Mouse (Mus musculus) small intestine, adult 2 months (tissue): Measurements from ENCODE around the gene Pdha1. TPM values are rescaled to one million over a fixed set of nuclear protein-coding genes. Genes with fewer than 3 reads are reported as not detected.

Experiments used
- H3K27ac ChIP-seq: fragments of 200-500 bp; 2 replicates; pipeline ENCODE4 v1.5.1; 2012; ENCODE audit warnings: low read depth, low read length, control low read depth, inconsistent platforms; ENCODE audit not compliant: insufficient read depth
- H3K27me3 ChIP-seq: fragments of 200-500 bp; 2 replicates; pipeline ENCODE4 v1.6.1; 2012; ENCODE audit warnings: mild to moderate bottlenecking, moderate library complexity, low read length, inconsistent platforms; ENCODE audit not compliant: control insufficient read depth, insufficient read depth
- H3K36me3 ChIP-seq: fragments of 200-500 bp; 2 replicates; pipeline ENCODE4 v1.6.1; 2012; ENCODE audit warnings: mild to moderate bottlenecking, low read length, control low read depth, inconsistent platforms; ENCODE audit not compliant: control insufficient read depth, insufficient read depth
- H3K4me1 ChIP-seq: fragments of 200-500 bp; 2 replicates; pipeline ENCODE4 v1.6.1; 2012; ENCODE audit warnings: low read length, inconsistent platforms, mixed read lengths; ENCODE audit not compliant: control insufficient read depth, insufficient read depth, insufficient read length
- H3K4me3 ChIP-seq: fragments of 200-500 bp; 2 replicates; pipeline ENCODE4 v1.5.1; 2012; ENCODE audit warnings: low read depth, mild to moderate bottlenecking, control low read depth, inconsistent platforms, low read length, moderate library complexity
- CTCF ChIP-seq: fragments of 200-500 bp; IDR thresholded peaks from 2 replicates; pipeline ENCODE4 v1.5.1; 2012; ENCODE audit warnings: low read depth, mild to moderate bottlenecking, control low read depth, inconsistent platforms, low read length, moderate library complexity, mixed read lengths; ENCODE audit not compliant: insufficient replicate concordance, insufficient read length; ENCODE audit errors: extremely low read depth
- POLR2A ChIP-seq: fragments of 200-500 bp; IDR thresholded peaks from 2 replicates; pipeline ENCODE4 v1.6.1; 2012; ENCODE audit warnings: low read depth, mild to moderate bottlenecking, control low read depth, inconsistent platforms, low read length, moderate library complexity
- WGBS: fragments of 180-500 bp; shearing (Covaris S2); methylation state at CpG from one replicate; pipeline ENCODE4 v1.1.7; 2018; 5-methylcytosine and 5-hydroxymethylcytosine counted together
- polyA plus RNA-seq: library from polyadenylated mRNA; depleted of rRNA; stranded (reverse); fragments of >200 nt; gene quantifications from 2 replicates; pipeline ENCODE4 v1.2.3, GENCODE M21; 2012; rRNA removed

The Pdha1 gene
- polyA plus RNA-seq, 1 experiment = 22.0 TPM

DNA sequence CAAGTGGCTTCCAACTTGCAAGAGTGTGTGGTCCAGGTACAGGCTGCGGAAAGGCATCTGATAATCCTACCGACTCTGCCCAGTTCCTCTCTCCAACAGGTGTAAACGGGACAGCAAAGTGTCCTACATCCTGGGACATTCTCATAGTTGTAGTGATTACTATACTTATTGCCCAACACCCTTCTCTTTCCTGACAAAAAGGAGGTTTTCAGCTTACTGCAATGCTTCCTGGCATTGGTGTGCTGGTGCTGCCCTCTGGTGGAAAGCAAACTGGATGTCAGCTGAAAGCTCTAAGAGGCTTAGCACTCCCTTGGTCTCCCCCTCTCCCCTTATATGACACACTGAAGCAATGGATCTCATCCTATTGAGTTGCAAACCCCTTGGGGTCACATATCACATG is 21.6 kb downstream of the Pdha1 start:
- TF ChIP-seq CTCF (peak; percentile 46; the same call in 1 of the 2 replicates), POLR2A (no peak)
- no peaks in the 10 kb centered on the region for H3K27me3 ChIP-seq
- H3K27ac ChIP-seq = no peak overlapping the region
- H3K4me3 ChIP-seq = no peak overlapping the region
- WGBS = 57% methylated on average over 3 of the region's 3 CpGs
- no peaks in the 10 kb centered on the region for H3K4me1 ChIP-seq
- peaks cover 11% of the 10 kb centered on the region for H3K36me3 ChIP-seq

DNA sequence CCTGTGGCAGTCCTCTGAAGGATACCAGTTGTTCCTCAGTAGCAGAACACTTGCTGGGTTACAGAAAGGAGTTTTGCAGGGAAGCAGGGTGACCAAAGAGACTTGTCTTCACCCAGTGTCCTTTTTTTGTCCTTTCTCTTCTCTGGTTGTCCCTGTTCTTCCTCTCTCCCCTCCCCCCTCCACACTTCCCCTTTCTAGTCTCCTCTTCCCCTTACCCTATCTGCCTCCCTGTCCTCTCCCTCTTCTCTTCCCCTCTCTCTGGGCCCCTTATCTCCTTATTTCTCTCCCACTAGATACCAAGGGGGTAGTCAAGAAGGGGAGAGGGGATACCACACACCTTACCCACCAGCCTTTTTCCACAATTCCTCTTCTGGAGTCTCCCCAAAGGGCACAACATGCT is 22.1 kb downstream of the Pdha1 start:
- Histone ChIP-seq H3K27ac (peak overlapping the region; percentile 35; the same call in 1 of the 2 replicates), H3K36me3 (peaks cover 7% of the 10 kb centered on the region; the same call in 1 of the 2 replicates), H3K27me3 (no peaks in the 10 kb centered on the region), H3K4me3 (no peak overlapping the region), H3K4me1 (no peaks in the 10 kb centered on the region)
- TF ChIP-seq CTCF (no peak), POLR2A (no peak)

DNA sequence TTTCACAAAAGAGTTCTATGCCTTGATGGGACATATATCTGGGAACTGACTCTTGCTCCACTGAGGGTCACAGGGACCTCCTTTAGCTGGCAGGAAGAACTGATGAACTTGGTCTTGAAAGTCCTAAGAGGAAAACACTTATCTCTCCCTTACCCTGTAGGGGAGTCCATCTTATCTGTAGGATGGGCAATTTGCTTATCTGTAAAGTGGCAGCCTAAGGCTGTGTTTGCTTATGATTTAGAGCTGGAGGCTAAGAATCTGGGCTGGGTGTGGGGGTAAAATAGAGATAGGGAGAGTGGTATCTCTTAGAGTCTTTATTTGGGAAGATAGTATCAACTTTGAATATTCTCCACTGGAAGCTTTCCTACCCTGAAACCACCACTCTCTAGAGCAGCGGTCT is 24.4 kb downstream of the Pdha1 start:
- TF ChIP-seq POLR2A (no peak), CTCF (no peak)
- WGBS = 68% methylated on average over 1 of the region's 1 CpGs
- H3K4me3 ChIP-seq = no peak overlapping the region
- no peaks in the 10 kb centered on the region for H3K27me3 ChIP-seq
- H3K36me3 ChIP-seq = no peaks in the 10 kb centered on the region
- H3K27ac ChIP-seq = no peak overlapping the region
- H3K4me1 ChIP-seq = no peaks in the 10 kb centered on the region

DNA sequence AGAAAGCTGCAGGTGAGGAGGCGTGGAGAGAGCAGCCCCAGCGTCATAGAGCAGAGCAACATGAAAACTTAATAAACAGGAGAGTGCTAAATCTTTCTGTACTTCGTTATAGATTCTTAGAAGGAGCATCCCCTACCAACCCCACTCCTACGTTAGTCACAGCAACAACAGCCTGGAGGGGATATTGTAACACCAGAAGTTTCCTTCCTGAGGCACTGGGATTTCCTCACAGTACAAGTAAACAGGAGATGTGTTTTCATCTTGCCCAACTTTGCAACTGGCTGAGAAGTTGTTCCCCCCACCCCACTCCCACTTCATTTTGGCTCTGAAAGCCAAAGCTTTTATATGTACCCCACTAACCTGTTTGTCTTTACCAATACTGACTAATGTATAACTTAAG is 30.4 kb downstream of the Pdha1 start:
- Histone ChIP-seq H3K27me3 (no peaks in the 10 kb centered on the region), H3K27ac (no peak overlapping the region), H3K4me1 (no peaks in the 10 kb centered on the region), H3K4me3 (no peak overlapping the region), H3K36me3 (no peaks in the 10 kb centered on the region)
- TF ChIP-seq POLR2A (no peak), CTCF (no peak)
- WGBS = 85% methylated on average over 4 of the region's 4 CpGs

DNA sequence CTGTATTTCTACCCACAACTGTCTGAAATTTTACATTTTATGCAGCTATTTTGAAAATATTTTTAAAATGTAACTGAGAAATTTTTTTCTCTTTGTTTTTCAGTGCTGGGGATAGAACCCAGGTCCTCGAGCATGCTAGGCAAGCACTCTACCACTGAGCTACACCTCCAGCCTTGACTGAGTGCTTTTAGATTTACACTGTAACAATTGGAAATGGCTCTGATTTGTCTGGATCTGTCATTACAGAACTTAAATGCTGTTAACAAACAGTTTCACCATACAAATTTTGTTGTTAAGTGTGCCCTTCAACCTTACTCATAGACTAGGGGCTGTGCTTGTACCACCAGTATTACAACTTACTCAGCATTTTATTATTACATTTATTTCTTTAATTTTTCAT is 46.2 kb downstream of the Pdha1 start:
- Histone ChIP-seq H3K4me1 (no peaks in the 10 kb centered on the region), H3K27ac (no peak overlapping the region), H3K36me3 (no peaks in the 10 kb centered on the region), H3K4me3 (no peak overlapping the region), H3K27me3 (no peaks in the 10 kb centered on the region)
- TF ChIP-seq CTCF (no peak), POLR2A (no peak)
- WGBS = 79% methylated on average over 1 of the region's 1 CpGs

Other genes with a start within 250 kb of the Pdha1 start
- gene Map3k15, start 150.0 kb downstream of the Pdha1 start, polyA plus RNA-seq = 0.11 and 0.35 TPM in 2 replicates